Mouse (Mus musculus) limb, embryonic 12.5 days (tissue): ENCODE measurements at regions not wholly inside any gene's neighbourhood (a gene's known extent, or its start where the extent isn't known, plus 50 kb on each side); places are given as distances from the start of the nearest gene placed in this dataset.

Experiments used
- ATAC-seq: fragments of 200-750 bp; cut with Nextera tagmentation; 2 replicates; pipeline ENCODE4 v1.8.0; 2017; ENCODE audit warnings: low read depth, moderate TSS enrichment; ENCODE audit not compliant: insufficient number of reproducible peaks, insufficient read depth, low FRiP score, low TSS enrichment
- H3K27ac ChIP-seq: fragments of 300-500 bp; sonication (generic); 2 replicates; pipeline ENCODE4 v1.5.1; 2016; ENCODE audit warnings: mild to moderate bottlenecking, moderate library complexity
- H3K27me3 ChIP-seq: fragments of 300-500 bp; sonication (generic); 2 replicates; pipeline ENCODE4 v1.6.1; 2016; ENCODE audit warnings: mild to moderate bottlenecking, moderate library complexity
- H3K36me3 ChIP-seq: fragments of 300-500 bp; sonication (generic); 2 replicates; pipeline ENCODE4 v1.6.1; 2016; ENCODE audit warnings: mild to moderate bottlenecking, moderate library complexity
- H3K4me1 ChIP-seq: fragments of 300-500 bp; sonication (generic); replicated peaks from 2 replicates; pipeline ENCODE4 v1.6.1; 2016
- H3K4me2 ChIP-seq: fragments of 300-500 bp; sonication (generic); 2 replicates; pipeline ENCODE4 v1.6.1; 2016; ENCODE audit warnings: mild to moderate bottlenecking, moderate library complexity
- H3K4me3 ChIP-seq: fragments of 300-500 bp; sonication (generic); replicated peaks from 2 replicates; pipeline ENCODE4 v1.5.1; 2016; ENCODE audit warnings: mild to moderate bottlenecking
- H3K9ac ChIP-seq: fragments of 300-500 bp; sonication (generic); replicated peaks from 2 replicates; pipeline ENCODE4 v1.6.1; 2016; ENCODE audit warnings: mild to moderate bottlenecking, moderate library complexity
- H3K9me3 ChIP-seq: fragments of 300-500 bp; sonication (generic); 2 replicates; pipeline ENCODE4 v1.6.1; 2016; ENCODE audit warnings: mild to moderate bottlenecking, moderate library complexity
- WGBS: fragments of 180-500 bp; shearing (Covaris S2); methylation state at CpG from one replicate; pipeline ENCODE4 v1.1.7; 2016; 5-methylcytosine and 5-hydroxymethylcytosine counted together

- ATAC-seq: no peak
- Histone ChIP-seq H3K27ac (peak overlapping the region; percentile 50; the same call in 1 of the 2 replicates), H3K36me3 (0 out of 2 replicates have a peak, but pooled peaks cover 6% of the 10 kb centered on the region), H3K9me3 (no peaks in the 10 kb centered on the region), H3K9ac (peak overlapping the region; percentile 93), H3K4me2 (peak overlapping the region; percentile 88), H3K4me1 (peaks cover 23% of the 10 kb centered on the region), H3K4me3 (peak overlapping the region; percentile 80), H3K27me3 (peaks cover 78% of the 10 kb centered on the region)
- WGBS: 36% methylated on average over 15 of the region's 15 CpGs
These were observed 65.1 kb upstream of the Ppara start for GRCm38 (mm10) chr15:85669652-85670175.

GRCm38 (mm10) chr15:85670176-85670788 lies 64.5 kb upstream of the Ppara start:
- H3K4me2 ChIP-seq: peak overlapping the region; percentile 88
- ATAC-seq: peak; percentile 51; the same call in 1 of the 2 replicates
- peaks cover 23% of the 10 kb centered on the region for H3K4me1 ChIP-seq
- peak overlapping the region; percentile 50; the same call in 1 of the 2 replicates for H3K27ac ChIP-seq
- 1% methylated on average over 56 of the region's 64 CpGs for WGBS
- peak overlapping the region; percentile 93 for H3K9ac ChIP-seq
- H3K36me3 ChIP-seq: peaks cover 6% of the 10 kb centered on the region; the same call in 1 of the 2 replicates
- H3K27me3 ChIP-seq: peaks cover 81% of the 10 kb centered on the region
- peak overlapping the region; percentile 80 for H3K4me3 ChIP-seq
- H3K9me3 ChIP-seq: no peaks in the 10 kb centered on the region

GRCm38 (mm10) chr15:85670789-85671700 lies 63.7 kb upstream of the Ppara start:
- Histone ChIP-seq H3K4me2 (peak overlapping the region; percentile 88), H3K4me1 (peaks cover 23% of the 10 kb centered on the region), H3K4me3 (peak overlapping the region; percentile 80), H3K9me3 (no peaks in the 10 kb centered on the region), H3K27ac (peak overlapping the region; percentile 77), H3K27me3 (peaks cover 84% of the 10 kb centered on the region), H3K9ac (peak overlapping the region; percentile 93), H3K36me3 (peaks cover 6% of the 10 kb centered on the region; the same call in 1 of the 2 replicates)
- ATAC-seq: peak; percentile 54; the same call in 1 of the 2 replicates
- under 1% methylated on average over 102 of the region's 141 CpGs for WGBS

- Histone ChIP-seq H3K4me2 (peak overlapping the region; percentile 88), H3K36me3 (peaks cover 6% of the 10 kb centered on the region; the same call in 1 of the 2 replicates), H3K4me1 (peaks cover 23% of the 10 kb centered on the region), H3K27ac (peak overlapping the region; percentile 77), H3K9ac (peak overlapping the region; percentile 93), H3K9me3 (no peaks in the 10 kb centered on the region), H3K4me3 (peak overlapping the region; percentile 80), H3K27me3 (peaks cover 84% of the 10 kb centered on the region)
- WGBS: 3% methylated on average over 50 of the region's 50 CpGs
- ATAC-seq: no peak
These were observed 63.0 kb upstream of the Ppara start for GRCm38 (mm10) chr15:85671701-85672191.

GRCm38 (mm10) chr15:85672376-85672775 lies 62.4 kb upstream of the Ppara start:
- H3K9me3 ChIP-seq: no peaks in the 10 kb centered on the region
- H3K4me2 ChIP-seq: peak overlapping the region; percentile 88
- no peak overlapping the region for H3K27ac ChIP-seq
- no peak for ATAC-seq
- peaks cover 23% of the 10 kb centered on the region for H3K4me1 ChIP-seq
- WGBS: 71% methylated on average over 3 of the region's 3 CpGs
- H3K27me3 ChIP-seq: peaks cover 86% of the 10 kb centered on the region
- peak overlapping the region; percentile 80 for H3K4me3 ChIP-seq
- peaks cover 6% of the 10 kb centered on the region; the same call in 1 of the 2 replicates for H3K36me3 ChIP-seq
- peak overlapping the region; percentile 93 for H3K9ac ChIP-seq

GRCm38 (mm10) chr15:85672931-85673330 lies 61.9 kb upstream of the Ppara start:
- H3K27ac ChIP-seq: no peak overlapping the region
- H3K27me3 ChIP-seq: peaks cover 87% of the 10 kb centered on the region
- H3K9me3 ChIP-seq: no peaks in the 10 kb centered on the region
- peaks cover 23% of the 10 kb centered on the region for H3K4me1 ChIP-seq
- peak overlapping the region; percentile 88 for H3K4me2 ChIP-seq
- peaks cover 6% of the 10 kb centered on the region; the same call in 1 of the 2 replicates for H3K36me3 ChIP-seq
- peak overlapping the region; percentile 93 for H3K9ac ChIP-seq
- ATAC-seq: no peak
- H3K4me3 ChIP-seq: peak overlapping the region; percentile 80
- 74% methylated on average over 3 of the region's 3 CpGs for WGBS

- no peak for ATAC-seq
- H3K9me3 ChIP-seq: no peaks in the 10 kb centered on the region
- no peak overlapping the region for H3K27ac ChIP-seq
- WGBS: 83% methylated on average over 9 of the region's 9 CpGs
- H3K4me2 ChIP-seq: peak overlapping the region; percentile 88
- peak overlapping the region; percentile 16 for H3K4me3 ChIP-seq
- peaks cover 89% of the 10 kb centered on the region for H3K27me3 ChIP-seq
- no peak overlapping the region for H3K9ac ChIP-seq
- H3K36me3 ChIP-seq: peaks cover 6% of the 10 kb centered on the region; the same call in 1 of the 2 replicates
- H3K4me1 ChIP-seq: peaks cover 23% of the 10 kb centered on the region
These were observed 61.3 kb upstream of the Ppara start for GRCm38 (mm10) chr15:85673506-85673905.

GRCm38 (mm10) chr15:85674191-85674984 lies 60.4 kb upstream of the Ppara start:
- H3K9ac ChIP-seq: no peak overlapping the region
- H3K4me2 ChIP-seq: peak overlapping the region; percentile 88; the same call in 1 of the 2 replicates
- 86% methylated on average over 9 of the region's 9 CpGs for WGBS
- no peak overlapping the region for H3K4me3 ChIP-seq
- peaks cover 6% of the 10 kb centered on the region; the same call in 1 of the 2 replicates for H3K36me3 ChIP-seq
- H3K9me3 ChIP-seq: no peaks in the 10 kb centered on the region
- no peak overlapping the region for H3K27ac ChIP-seq
- peaks cover 86% of the 10 kb centered on the region for H3K27me3 ChIP-seq
- ATAC-seq: no peak
- H3K4me1 ChIP-seq: peaks cover 27% of the 10 kb centered on the region

GRCm38 (mm10) chr15:85675126-85675525 lies 59.7 kb upstream of the Ppara start:
- Histone ChIP-seq H3K27ac (no peak overlapping the region), H3K36me3 (peaks cover 6% of the 10 kb centered on the region; the same call in 1 of the 2 replicates), H3K27me3 (peaks cover 78% of the 10 kb centered on the region), H3K9ac (no peak overlapping the region), H3K4me2 (no peak overlapping the region), H3K9me3 (no peaks in the 10 kb centered on the region), H3K4me1 (peaks cover 26% of the 10 kb centered on the region), H3K4me3 (no peak overlapping the region)
- no peak for ATAC-seq
- 86% methylated on average over 7 of the region's 7 CpGs for WGBS

- Histone ChIP-seq H3K27me3 (peaks cover 73% of the 10 kb centered on the region), H3K4me3 (no peak overlapping the region), H3K9ac (no peak overlapping the region), H3K27ac (no peak overlapping the region), H3K36me3 (peaks cover 6% of the 10 kb centered on the region; the same call in 1 of the 2 replicates), H3K4me1 (peaks cover 28% of the 10 kb centered on the region), H3K9me3 (no peaks in the 10 kb centered on the region), H3K4me2 (no peak overlapping the region)
- no peak for ATAC-seq
- 81% methylated on average over 5 of the region's 5 CpGs for WGBS
These were observed 59.0 kb upstream of the Ppara start for GRCm38 (mm10) chr15:85675736-85676135.
